Mouse (Mus musculus): ENCODE data around the gene Shcbp1l.

Shcbp1l gene

DNA sequence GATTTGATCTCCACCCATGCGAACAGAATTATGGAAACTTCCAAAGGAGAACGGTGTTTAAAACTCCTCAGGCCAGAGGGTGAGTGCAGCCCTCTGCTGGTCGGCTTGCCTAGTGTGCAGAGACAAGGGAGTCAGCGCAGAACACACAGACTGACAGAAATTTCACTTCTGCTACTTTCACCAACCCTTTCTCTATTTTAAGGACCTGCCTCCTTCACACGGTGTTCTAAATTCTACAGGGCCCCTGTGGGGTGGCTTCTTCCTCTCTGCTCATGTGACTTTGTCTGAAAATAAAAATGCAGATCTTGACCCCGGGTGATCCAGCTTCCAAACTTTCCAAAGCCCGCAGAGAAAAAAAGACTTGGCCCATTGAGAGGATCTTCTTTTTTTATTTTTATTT lies 64.2 kb downstream of the Shcbp1l start:
- DNase-seq, result no peak

DNA sequence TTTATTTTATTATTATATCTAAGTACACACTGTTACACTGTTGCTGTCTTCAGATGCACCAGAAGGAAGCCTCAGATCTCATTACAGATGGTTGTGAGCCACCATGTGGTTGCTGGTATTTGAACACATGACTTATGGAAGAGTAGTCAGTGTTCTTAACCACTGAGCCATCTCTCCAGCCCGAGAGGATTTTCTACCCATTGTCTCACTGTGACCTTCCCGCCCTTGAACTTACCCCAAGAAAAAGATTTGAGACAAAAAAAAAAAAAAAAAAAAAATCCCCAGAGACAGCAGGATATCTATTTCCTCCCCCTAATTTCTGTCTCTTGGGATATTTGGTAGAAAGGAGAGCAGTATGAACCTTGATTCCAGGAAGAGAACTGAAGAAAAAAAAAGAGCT lies 64.6 kb downstream of the Shcbp1l start:
- DNase-seq, result no peak

DNA sequence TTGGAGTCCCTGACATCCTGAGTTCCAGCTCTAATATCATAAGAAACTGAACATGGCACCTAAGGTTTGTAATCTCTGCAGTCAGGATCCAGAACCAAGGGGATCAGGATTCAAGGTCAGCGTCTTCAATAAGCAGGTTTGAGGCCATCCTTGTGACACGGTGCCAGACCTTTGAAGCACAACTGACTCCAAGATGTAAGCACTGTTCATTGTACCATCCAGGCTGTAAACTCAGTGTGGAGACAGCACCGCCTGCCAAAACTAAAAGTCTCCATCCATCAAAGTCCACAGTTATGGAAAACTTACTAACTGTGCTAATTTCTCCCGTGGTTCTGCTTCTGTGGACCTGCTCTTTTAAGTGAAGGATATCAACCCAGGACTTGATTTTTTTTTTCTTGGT lies 65.0 kb downstream of the Shcbp1l start:
- no peak for DNase-seq

DNA sequence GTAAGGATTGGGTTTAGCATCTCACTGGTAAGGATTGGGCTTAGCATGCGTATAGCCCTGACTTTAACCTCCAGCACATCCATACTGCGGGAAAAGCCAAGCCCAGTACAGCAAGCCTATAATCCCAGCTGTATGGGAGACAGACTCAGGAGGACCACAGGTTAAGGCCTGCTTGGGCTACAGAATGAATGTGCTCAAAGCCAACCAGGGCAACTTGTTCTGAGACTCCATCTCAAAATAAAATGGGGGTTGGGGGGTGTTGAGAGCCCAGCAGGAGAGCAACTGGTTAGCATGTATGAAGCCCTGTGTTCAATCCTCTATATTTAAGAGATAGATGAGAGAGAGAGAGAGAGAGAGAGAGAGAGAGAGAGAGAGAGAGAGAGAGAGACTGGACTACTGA lies 66.4 kb downstream of the Shcbp1l start:
- no peak for DNase-seq

DNA sequence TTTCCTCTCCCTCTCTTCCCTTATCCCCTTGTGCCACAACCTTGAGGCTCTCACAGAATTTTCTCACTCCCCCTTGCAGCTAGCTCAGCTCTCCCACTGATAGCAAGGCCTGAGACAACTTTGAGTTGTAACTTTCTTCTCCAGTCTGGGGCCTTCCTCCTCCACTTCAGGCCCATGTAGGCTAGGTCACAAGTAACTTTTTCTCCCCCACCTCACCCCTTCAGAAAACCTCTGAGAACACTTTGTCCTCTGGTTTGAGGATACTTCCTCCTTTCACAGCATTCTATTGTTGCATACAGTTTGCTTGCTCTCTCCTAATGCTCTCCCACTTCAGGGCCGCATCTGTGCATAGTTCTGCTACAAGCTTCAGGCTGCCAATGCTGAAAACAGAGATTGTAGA lies 66.9 kb downstream of the Shcbp1l start:
- DNase-seq, result no peak

DNA sequence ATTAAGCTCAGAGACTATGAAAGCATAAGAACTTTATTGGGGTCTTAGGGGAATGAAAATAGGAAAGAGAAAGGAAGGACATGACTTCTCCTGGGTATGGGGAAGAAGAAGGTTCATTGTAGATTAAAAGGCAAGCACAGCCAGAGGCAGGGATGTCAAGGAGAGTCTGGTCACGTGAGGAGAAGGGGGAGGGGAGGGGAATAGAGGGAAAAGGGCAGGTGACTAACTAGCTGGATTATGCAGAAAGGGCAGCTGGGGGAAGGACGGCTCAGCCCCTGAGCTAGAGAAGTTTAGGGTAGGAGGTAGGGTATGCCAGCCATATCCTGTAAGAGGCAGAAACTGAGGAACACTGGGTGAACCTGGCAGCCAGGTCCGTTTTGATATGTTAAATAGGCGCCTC lies 68.4 kb downstream of the Shcbp1l start:
- DNase-seq, result no peak

DNA sequence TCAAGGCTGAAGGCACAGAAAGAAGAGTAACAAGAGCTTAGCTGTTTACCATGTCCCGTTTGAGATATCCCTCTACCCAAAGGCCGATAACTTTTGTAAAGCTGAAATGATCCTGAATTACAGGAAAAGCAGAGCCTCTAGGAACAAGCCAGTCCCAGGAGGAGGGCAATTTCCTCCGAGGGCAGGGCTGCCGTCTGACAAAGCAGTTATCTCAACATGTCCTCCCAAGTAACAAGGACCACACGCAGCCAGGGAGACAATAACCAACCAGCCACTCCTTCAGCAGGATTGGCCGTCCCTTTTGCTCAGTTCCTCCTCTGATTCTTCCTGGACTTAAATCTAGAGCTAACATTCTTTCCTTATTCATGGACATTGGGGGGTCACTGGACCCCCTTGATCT lies 69.0 kb downstream of the Shcbp1l start:
- no peak for DNase-seq

DNA sequence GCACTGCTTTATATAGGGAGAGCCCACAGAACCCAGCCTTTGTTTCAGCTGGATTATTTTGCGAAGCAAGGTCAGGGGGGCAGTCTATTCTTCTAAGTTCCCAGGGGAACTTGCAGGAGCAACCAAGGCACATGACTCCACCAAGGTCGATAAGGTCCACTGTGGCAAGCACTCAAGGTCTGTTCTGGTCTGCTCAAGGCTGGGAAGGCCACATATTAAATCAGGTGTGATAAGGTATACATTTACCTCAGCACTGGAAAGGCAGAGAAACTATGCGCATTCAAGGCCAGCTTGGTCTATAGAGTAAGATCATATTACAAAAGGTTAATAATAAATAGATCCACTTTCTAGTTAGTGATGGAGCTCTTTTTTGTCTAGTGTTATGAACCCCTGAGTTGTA lies 71.1 kb downstream of the Shcbp1l start:
- no peak for DNase-seq

DNA sequence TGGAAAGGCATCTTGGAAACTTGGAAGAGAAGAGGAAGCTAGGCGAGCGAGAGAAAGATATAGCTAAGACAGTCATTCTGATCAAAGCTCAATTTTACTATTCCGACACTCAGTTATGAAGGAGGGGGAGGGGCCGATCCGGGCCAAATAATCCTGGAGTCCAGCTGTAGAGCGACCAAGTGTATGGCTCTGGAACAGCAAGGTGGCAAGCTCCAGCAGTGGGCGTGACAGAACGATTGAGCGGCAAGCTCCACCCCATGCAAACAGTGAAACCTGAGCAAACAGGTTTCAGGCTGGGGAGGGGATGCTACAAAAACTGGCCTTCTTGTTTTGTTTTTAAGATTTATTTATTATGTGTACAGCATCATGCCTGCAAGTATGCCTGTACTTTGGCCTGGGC lies 75.1 kb downstream of the Shcbp1l start:
- no peak for DNase-seq

DNA sequence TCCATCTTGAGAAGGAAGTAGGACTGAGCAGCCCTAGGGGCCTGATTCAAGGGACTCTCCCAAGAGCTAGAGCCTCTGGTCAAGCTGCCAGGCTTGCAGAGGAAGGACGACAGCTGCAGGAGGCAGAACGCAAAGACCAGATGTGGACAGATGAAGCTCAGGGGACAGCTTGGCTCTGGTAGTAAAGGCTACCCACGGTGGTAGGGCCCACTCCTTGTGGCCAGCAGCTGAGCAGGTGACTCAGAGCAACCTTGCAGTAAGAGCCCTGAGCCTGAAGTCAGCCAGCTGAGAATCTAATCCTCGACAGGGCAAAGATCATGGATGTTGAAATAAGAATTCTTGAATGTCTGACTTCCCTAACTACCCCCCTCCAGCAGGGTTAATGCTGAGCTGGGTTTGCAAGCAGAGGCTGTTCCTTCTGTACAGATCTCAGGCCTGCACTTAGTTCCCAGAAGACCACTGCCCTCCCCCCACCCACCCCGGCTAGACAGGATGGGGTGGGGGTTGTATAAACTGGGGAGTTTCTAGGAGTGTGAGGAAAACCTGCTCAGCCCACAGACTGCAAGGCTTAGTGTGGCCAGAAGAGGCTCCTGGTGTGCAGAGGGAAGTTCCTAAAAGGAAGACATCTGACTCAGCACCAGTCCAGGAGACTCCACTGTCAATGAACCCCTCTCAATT lies 76.8 kb downstream of the Shcbp1l start:
- no peak for DNase-seq
